Mouse (Mus musculus): ENCODE data around the gene Ydjc. TPM values are rescaled to one million over a fixed set of nuclear protein-coding genes. Genes with fewer than 3 reads are reported as not detected.

Gene Ydjc
- polyA plus RNA-seq, 1 experiment from 2014 or later = 52.3 TPM

DNA sequence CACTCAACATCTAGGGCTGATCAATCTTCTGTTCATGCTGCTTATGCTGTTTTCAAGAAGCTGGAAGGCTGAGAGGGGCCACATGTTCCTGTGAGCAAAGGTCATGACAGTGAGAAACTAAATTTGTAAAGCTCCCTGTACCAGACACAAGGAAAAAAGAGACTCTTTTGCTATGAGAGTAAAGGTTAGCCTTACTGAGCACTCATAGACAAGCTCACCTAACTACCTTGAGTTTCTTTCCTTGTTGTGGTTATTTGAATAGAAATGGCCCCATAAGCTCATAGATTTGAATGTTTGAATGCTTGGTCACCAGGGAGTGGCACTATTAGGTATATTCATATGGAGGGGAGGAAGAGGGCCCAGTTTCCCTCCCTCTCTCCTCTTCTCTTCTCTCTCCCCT lies 22.8 kb downstream of the Ydjc start:
- Histone ChIP-seq H3K27me3 (replicated peaks) (no peaks in the 10 kb centered on the region), H3K36me3 (peaks cover 22% of the 10 kb centered on the region), H3K9me3 (replicated peaks) (no peaks in the 10 kb centered on the region), H3K9ac (replicated peaks) (no peak overlapping the region), H3K4me3 (replicated peaks) (no peak overlapping the region), H3K27ac (replicated peaks) (no peak overlapping the region), H3K4me2 (no peak overlapping the region), H3K4me1 (no peaks in the 10 kb centered on the region)
- ATAC-seq (ENCODE audit: low FRiP score) = no peak

DNA sequence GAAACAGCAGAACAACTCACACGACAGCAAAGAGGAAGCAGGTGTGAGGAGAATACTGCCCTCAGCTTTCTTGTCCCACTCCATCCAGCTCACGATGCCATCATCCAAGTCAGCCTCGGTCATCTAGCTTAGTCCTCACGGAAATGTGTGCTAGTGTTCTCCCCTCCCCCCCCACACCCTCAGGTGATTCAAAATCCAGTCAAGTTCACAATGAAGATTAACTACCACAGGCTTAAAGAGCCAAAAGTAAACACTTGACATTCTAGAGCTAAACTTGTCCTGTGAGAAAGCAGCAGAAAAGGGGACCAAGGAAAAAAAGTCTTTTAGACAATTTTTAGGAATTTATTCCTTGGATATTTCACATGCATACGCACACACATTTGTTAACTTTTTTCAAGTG lies 23.6 kb downstream of the Ydjc start:
- 96% methylated on average over 5 of the region's 5 CpGs for WGBS
- Histone ChIP-seq H3K4me3 (replicated peaks) (no peak overlapping the region), H3K4me2 (no peak overlapping the region), H3K9ac (replicated peaks) (no peak overlapping the region), H3K27ac (replicated peaks) (no peak overlapping the region), H3K4me1 (no peaks in the 10 kb centered on the region), H3K27me3 (replicated peaks) (no peaks in the 10 kb centered on the region), H3K9me3 (replicated peaks) (no peaks in the 10 kb centered on the region), H3K36me3 (peaks cover 28% of the 10 kb centered on the region)
- no peak for ATAC-seq (ENCODE audit: low FRiP score)

DNA sequence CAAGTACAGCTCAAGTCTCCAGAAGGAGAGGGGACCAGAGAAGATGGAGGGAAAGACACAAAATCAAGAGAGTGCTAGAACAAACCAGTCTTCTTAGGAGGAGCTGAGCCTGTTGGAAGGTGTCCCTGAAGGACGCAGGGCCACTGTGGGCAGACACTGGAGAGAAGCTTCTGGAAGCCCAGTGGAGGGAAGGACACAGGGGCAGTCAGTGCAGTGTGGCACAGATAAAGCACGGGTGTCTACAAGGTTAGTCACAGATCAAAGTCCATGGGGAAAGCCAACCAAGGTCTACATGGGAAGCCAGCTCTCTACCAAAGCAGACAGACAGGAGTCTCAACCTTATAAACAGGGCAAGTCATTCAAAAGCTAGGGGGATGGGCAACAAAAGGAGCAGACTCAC lies 31.3 kb downstream of the Ydjc start:
- Histone ChIP-seq H3K4me2 (no peak overlapping the region), H3K9me3 (replicated peaks) (no peaks in the 10 kb centered on the region), H3K27me3 (replicated peaks) (no peaks in the 10 kb centered on the region), H3K36me3 (peaks cover 20% of the 10 kb centered on the region), H3K4me3 (replicated peaks) (no peak overlapping the region), H3K9ac (replicated peaks) (no peak overlapping the region), H3K27ac (replicated peaks) (no peak overlapping the region), H3K4me1 (no peaks in the 10 kb centered on the region)
- WGBS = 97% methylated on average over 2 of the region's 2 CpGs
- no peak for ATAC-seq (ENCODE audit: low FRiP score)

GRCm38 (mm10) chr16:17177623-17178170 lies 33.3 kb downstream of the Ydjc start:
- Histone ChIP-seq H3K4me1 (no peaks in the 10 kb centered on the region), H3K4me3 (replicated peaks) (no peak overlapping the region), H3K4me2 (no peak overlapping the region), H3K36me3 (peaks cover 11% of the 10 kb centered on the region), H3K9ac (replicated peaks) (no peak overlapping the region), H3K27me3 (replicated peaks) (no peaks in the 10 kb centered on the region), H3K9me3 (replicated peaks) (no peaks in the 10 kb centered on the region), H3K27ac (replicated peaks) (no peak overlapping the region)
- ATAC-seq (ENCODE audit: low FRiP score) = no peak
- WGBS = 100% methylated on average over 1 of the region's 1 CpGs

DNA sequence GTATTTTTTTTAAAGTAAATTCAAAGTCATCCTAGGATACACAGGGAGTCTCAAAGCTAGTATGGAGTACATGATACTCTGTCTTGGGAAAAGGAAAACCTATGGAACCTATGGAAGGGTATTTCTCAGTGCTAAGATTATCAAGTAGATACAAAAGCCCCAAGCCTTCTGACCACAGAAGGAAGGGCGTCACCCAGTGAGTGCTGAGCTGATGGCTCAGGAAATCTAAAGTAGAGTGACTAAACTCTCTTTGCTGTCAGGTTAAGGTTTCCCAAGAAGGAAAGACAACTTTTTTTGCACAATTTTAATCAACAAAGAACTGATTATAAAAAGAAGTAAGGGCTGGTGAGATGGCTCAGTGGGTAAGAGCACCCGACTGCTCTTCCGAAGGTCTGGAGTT lies 35.3 kb downstream of the Ydjc start:
- Histone ChIP-seq H3K36me3 (no peaks in the 10 kb centered on the region), H3K4me2 (no peak overlapping the region), H3K27ac (replicated peaks) (no peak overlapping the region), H3K4me3 (replicated peaks) (no peak overlapping the region), H3K27me3 (replicated peaks) (no peaks in the 10 kb centered on the region), H3K4me1 (no peaks in the 10 kb centered on the region), H3K9ac (replicated peaks) (no peak overlapping the region), H3K9me3 (replicated peaks) (no peaks in the 10 kb centered on the region)
- ATAC-seq (ENCODE audit: low FRiP score) = no peak
- WGBS = 91% methylated on average over 3 of the region's 3 CpGs

GRCm38 (mm10) chr16:17181382-17181781 lies 37.0 kb downstream of the Ydjc start:
- no peaks in the 10 kb centered on the region for H3K27me3 ChIP-seq (replicated peaks)
- WGBS = 91% methylated on average over 4 of the region's 4 CpGs
- no peaks in the 10 kb centered on the region for H3K9me3 ChIP-seq (replicated peaks)
- no peaks in the 10 kb centered on the region for H3K4me1 ChIP-seq
- no peak overlapping the region for H3K4me3 ChIP-seq (replicated peaks)
- no peak overlapping the region for H3K9ac ChIP-seq (replicated peaks)
- H3K27ac ChIP-seq (replicated peaks) = no peak overlapping the region
- ATAC-seq (ENCODE audit: low FRiP score) = no peak
- no peaks in the 10 kb centered on the region; the same call in 1 of the 2 replicates for H3K36me3 ChIP-seq
- no peak overlapping the region for H3K4me2 ChIP-seq

GRCm38 (mm10) chr16:17182136-17182535 lies 37.7 kb downstream of the Ydjc start:
- Histone ChIP-seq H3K4me3 (replicated peaks) (no peak overlapping the region), H3K27me3 (replicated peaks) (no peaks in the 10 kb centered on the region), H3K4me2 (no peak overlapping the region), H3K9ac (replicated peaks) (no peak overlapping the region), H3K36me3 (peaks cover 3% of the 10 kb centered on the region; the same call in 1 of the 2 replicates), H3K4me1 (no peaks in the 10 kb centered on the region), H3K9me3 (replicated peaks) (no peaks in the 10 kb centered on the region), H3K27ac (replicated peaks) (no peak overlapping the region)
- no peak for ATAC-seq (ENCODE audit: low FRiP score)
- 86% methylated on average over 2 of the region's 2 CpGs for WGBS

- no peak overlapping the region for H3K4me3 ChIP-seq (replicated peaks)
- WGBS = 85% methylated on average over 3 of the region's 3 CpGs
- no peak overlapping the region for H3K27ac ChIP-seq (replicated peaks)
- peaks cover 3% of the 10 kb centered on the region; the same call in 1 of the 2 replicates for H3K36me3 ChIP-seq
- no peak for ATAC-seq (ENCODE audit: low FRiP score)
- H3K4me1 ChIP-seq = no peaks in the 10 kb centered on the region
- H3K4me2 ChIP-seq = no peak overlapping the region
- no peak overlapping the region for H3K9ac ChIP-seq (replicated peaks)
- H3K9me3 ChIP-seq (replicated peaks) = no peaks in the 10 kb centered on the region
- no peaks in the 10 kb centered on the region for H3K27me3 ChIP-seq (replicated peaks)
These were observed 38.6 kb downstream of the Ydjc start for GRCm38 (mm10) chr16:17183003-17183402.

DNA sequence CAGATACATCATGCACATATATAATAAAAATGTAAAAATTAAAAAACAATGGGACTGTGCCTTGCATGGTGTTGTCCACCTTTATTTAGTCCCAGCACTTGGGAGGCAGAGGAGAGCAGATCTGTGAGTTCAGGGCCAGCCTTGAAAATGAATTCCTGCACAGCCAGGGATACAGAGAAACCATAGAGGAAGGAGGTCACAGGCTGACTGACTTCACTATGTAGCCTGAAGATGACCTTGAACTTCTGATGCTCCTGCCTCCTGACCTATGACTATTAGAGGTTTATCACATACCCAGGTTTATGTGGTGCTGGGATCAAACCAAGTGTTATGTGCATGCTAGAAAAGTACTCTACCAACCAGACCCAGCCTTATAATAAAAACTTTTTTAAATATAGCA lies 41.1 kb downstream of the Ydjc start:
- H3K4me2 ChIP-seq = no peak overlapping the region
- no peak for ATAC-seq (ENCODE audit: low FRiP score)

DNA sequence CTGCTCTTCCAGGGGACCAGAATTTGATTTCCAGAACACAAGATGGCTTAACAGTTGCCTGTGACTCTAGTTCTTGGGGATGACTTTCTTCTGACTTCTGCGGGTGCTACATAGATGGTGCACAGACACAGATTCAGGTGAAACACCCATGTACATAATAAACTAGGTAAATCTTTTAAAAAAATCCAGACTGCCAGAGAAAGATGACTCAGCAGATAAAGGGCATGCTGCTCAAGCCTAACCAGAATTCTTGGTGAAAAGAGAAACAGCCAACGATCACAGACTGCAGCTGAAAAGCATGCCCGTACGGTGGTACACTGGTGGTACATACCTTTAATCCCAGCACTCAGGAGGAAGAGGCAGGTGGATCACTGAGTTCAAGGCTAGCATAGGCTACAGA lies 49.4 kb downstream of the Ydjc start:
- 94% methylated on average over 4 of the region's 4 CpGs for WGBS
- Histone ChIP-seq H3K4me2 (no peak overlapping the region), H3K9ac (replicated peaks) (no peak overlapping the region), H3K4me3 (replicated peaks) (no peak overlapping the region), H3K27ac (replicated peaks) (no peak overlapping the region), H3K36me3 (no peaks in the 10 kb centered on the region), H3K4me1 (0 out of 2 replicates have a peak, but pooled peaks cover 2% of the 10 kb centered on the region), H3K27me3 (replicated peaks) (no peaks in the 10 kb centered on the region), H3K9me3 (replicated peaks) (no peaks in the 10 kb centered on the region)
- no peak for ATAC-seq (ENCODE audit: low FRiP score)

More for the DNA sequence above, 41.1 kb downstream of the Ydjc start:
- no peak overlapping the region for H3K27ac ChIP-seq (replicated peaks)
- no peak overlapping the region for H3K4me3 ChIP-seq (replicated peaks)
- H3K27me3 ChIP-seq (replicated peaks) = no peaks in the 10 kb centered on the region
- H3K36me3 ChIP-seq = peaks cover 3% of the 10 kb centered on the region; the same call in 1 of the 2 replicates
- no peaks in the 10 kb centered on the region for H3K4me1 ChIP-seq
- no peak overlapping the region for H3K9ac ChIP-seq (replicated peaks)
- no peaks in the 10 kb centered on the region for H3K9me3 ChIP-seq (replicated peaks)

- Histone ChIP-seq H3K4me2 (peak overlapping the region; percentile 82), H3K36me3 (no peaks in the 10 kb centered on the region), H3K27ac (replicated peaks) (peak overlapping the region; percentile 83), H3K4me1 (peaks cover 24% of the 10 kb centered on the region), H3K9me3 (replicated peaks) (no peaks in the 10 kb centered on the region), H3K9ac (replicated peaks) (peak overlapping the region; percentile 99), H3K27me3 (replicated peaks) (no peaks in the 10 kb centered on the region), H3K4me3 (replicated peaks) (peak overlapping the region; percentile 83)
- ATAC-seq (ENCODE audit: low FRiP score) = peak; percentile 7; the same call in 1 of the 2 replicates
- WGBS = 10% methylated on average over 24 of the region's 24 CpGs
These were observed 55.9 kb downstream of the Ydjc start for GRCm38 (mm10) chr16:17200121-17200952.

Data from neural tube, embryonic 15.5 days (tissue).